Mouse (Mus musculus) embryonic fibroblast, embryonic 13.5 days (primary cell): Measurements from ENCODE around the gene Dennd4a. TPM values are rescaled to one million over a fixed set of nuclear protein-coding genes. Genes with fewer than 3 reads are reported as not detected.
A peak's percentile ranks its signal among the peaks of the same experiment; 100 is the strongest.

ENCODE experiments used
- H3K27ac ChIP-seq: 2 replicates; pipeline ENCODE4 v1.5.1; 2012; ENCODE audit warnings: low read length, control low read depth, inconsistent platforms; ENCODE audit not compliant: insufficient read depth
- H3K4me1 ChIP-seq: 2 replicates; pipeline ENCODE4 v1.6.1; 2011; ENCODE audit warnings: low read length; ENCODE audit not compliant: control insufficient read depth, insufficient read depth
- H3K4me3 ChIP-seq: 2 replicates; pipeline ENCODE4 v1.5.1; 2011; ENCODE audit warnings: mild to moderate bottlenecking, control low read depth, low read length; ENCODE audit not compliant: insufficient read depth
- CTCF ChIP-seq: IDR thresholded peaks from 2 replicates; pipeline ENCODE4 v1.5.1; 2011; ENCODE audit warnings: mild to moderate bottlenecking, control low read depth, low read length, moderate library complexity, borderline replicate concordance; ENCODE audit not compliant: insufficient read depth
- POLR2A ChIP-seq: IDR thresholded peaks from 2 replicates; pipeline ENCODE4 v1.6.1; 2011; ENCODE audit warnings: low read depth, mild to moderate bottlenecking, control low read depth, low read length, moderate library complexity
- polyA plus RNA-seq: library from polyadenylated mRNA; stranded (reverse); fragments of >200 nt; gene quantifications from 2 replicates; pipeline ENCODE4 v1.2.4, GENCODE M21; 2011; ENCODE audit warnings: low read depth; ENCODE audit not compliant: missing spikeins, insufficient read length

Dennd4a gene
- polyA plus RNA-seq = 34.8 and 51.0 TPM in 2 replicates

- TF ChIP-seq CTCF (no peak), POLR2A (peak; percentile 67)
- no peak within 1 kb of the TSS; the same call in 1 of the 2 replicates for H3K27ac ChIP-seq
- no peaks in the 10 kb centered on the region; the same call in 1 of the 2 replicates for H3K4me1 ChIP-seq
- peak within 1 kb of the TSS; percentile 71 for H3K4me3 ChIP-seq
These were observed at the start of gene Dennd4a for GRCm38 (mm10) chr9:64810822-64811537. Gene Dennd4a, plus strand, starts transcription at chr9:64811340.

GRCm38 (mm10) chr9:64764824-64765223 is 46.3 kb upstream of the Dennd4a start:
- H3K4me1 ChIP-seq = no peaks in the 10 kb centered on the region
- TF ChIP-seq CTCF = no peak
- TF ChIP-seq POLR2A = no peak
- H3K4me3 ChIP-seq = no peak overlapping the region
- H3K27ac ChIP-seq = no peak overlapping the region

DNA sequence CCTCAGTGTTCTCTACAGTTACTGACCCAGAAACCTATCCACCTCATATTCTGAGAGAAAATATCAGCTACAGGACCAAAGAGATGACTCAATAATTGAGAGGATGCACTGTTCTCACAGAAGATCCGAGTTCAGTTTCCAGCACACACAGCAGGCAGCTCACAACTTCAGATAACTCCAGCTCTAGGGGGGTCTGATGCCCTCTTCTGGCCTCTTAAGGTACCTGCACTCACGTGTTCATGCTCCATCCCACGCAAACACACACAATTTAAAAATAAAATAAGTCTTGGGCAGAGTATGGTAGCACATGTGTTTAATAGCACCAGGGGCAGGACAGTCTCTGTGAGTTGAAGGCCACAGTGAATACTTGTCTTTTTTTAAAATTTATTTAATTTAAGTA is 45.0 kb upstream of the Dennd4a start:
- no peak overlapping the region for H3K4me3 ChIP-seq
- no peak overlapping the region for H3K27ac ChIP-seq
- no peak for TF ChIP-seq POLR2A
- no peak for TF ChIP-seq CTCF
- no peaks in the 10 kb centered on the region for H3K4me1 ChIP-seq

GRCm38 (mm10) chr9:64767796-64768195 is 43.3 kb upstream of the Dennd4a start:
- Histone ChIP-seq H3K4me1 (no peaks in the 10 kb centered on the region), H3K4me3 (no peak overlapping the region), H3K27ac (no peak overlapping the region)
- TF ChIP-seq CTCF (no peak), POLR2A (no peak)

DNA sequence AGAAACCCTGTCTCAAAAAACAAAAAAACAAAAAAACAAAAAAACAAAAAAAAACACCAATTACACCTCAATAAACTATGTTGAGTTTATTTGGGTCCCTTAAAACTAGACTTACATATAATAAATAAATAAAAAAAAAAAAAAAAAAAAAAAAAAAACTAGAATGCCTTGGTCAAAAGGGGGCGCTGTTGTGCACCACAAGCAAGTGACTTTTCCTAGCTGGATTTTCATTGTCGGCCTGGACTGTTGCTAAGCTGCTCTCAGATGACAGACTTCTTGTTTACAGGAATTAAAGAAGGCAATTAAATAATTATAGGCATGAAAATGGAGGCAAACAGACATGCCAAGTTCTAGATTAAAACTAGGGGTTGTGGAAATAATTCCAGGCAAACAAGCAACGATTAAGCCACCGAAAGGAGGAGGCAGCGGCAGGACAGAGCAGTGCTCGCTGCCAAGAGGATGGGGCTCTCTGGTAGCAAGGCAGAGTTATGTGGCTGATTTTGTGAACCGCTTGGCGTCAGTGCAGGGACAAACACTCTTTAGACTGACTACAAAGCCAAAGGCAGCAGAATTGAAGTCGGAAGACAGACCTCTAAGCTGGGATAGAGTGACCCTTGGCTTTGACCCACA is 42.0 kb upstream of the Dennd4a start:
- Histone ChIP-seq H3K4me1 (no peaks in the 10 kb centered on the region), H3K4me3 (no peak overlapping the region), H3K27ac (no peak overlapping the region)
- TF ChIP-seq CTCF (no peak), POLR2A (no peak)

GRCm38 (mm10) chr9:64769911-64770310 is 41.2 kb upstream of the Dennd4a start:
- Histone ChIP-seq H3K27ac (no peak overlapping the region), H3K4me3 (no peak overlapping the region), H3K4me1 (no peaks in the 10 kb centered on the region)
- TF ChIP-seq CTCF = no peak
- no peak for TF ChIP-seq POLR2A

DNA sequence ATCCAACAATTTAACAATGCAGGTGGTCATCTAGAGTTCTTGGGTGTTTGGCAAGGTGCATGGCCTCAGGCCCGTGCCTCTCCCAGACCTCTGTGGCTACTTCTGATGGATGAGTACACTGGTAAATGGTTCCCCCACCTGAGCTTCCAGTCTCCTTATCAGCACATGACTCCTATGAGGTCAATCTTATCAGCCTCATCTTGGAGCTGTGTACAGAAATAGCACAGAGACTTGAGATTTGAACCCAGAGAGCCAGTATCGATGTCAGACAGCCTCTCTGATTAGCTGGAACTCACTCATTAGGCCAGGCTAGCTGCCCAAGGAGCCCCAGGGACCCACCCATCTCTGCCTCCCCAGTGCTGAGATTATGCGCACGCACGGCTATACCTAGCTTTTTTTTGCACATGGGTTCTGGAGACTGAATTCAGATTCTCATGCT is 40.7 kb upstream of the Dennd4a start:
- no peak overlapping the region for H3K4me3 ChIP-seq
- no peak overlapping the region for H3K27ac ChIP-seq
- no peak for TF ChIP-seq POLR2A
- TF ChIP-seq CTCF = no peak
- H3K4me1 ChIP-seq = no peaks in the 10 kb centered on the region

GRCm38 (mm10) chr9:64771236-64771635 is 39.9 kb upstream of the Dennd4a start:
- TF ChIP-seq POLR2A (no peak), CTCF (no peak)
- H3K4me1 ChIP-seq = no peaks in the 10 kb centered on the region

DNA sequence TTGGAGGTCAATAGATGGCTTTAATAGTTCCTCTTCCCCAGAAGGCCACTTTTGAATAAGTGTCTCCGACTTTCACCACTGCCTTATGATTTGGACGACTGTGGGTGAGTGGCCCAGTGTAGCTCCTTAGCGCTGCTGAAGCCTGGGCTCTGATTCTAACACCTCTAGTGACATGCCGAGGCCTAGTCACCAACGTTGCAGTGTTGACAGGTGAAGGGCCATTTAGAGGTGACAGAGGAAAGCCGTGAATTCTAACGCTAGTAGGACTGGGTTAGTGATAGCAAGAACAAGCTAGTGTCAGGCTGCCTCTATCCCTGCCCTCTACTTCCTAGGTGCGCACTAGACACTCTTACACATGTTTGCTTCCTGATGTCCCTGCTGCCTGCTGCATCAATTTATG is 37.9 kb upstream of the Dennd4a start:
- Histone ChIP-seq H3K4me3 (no peak overlapping the region), H3K27ac (no peak overlapping the region), H3K4me1 (no peaks in the 10 kb centered on the region)
- no peak for TF ChIP-seq POLR2A
- TF ChIP-seq CTCF = no peak

More at GRCm38 (mm10) chr9:64771236-64771635, 39.9 kb upstream of the Dennd4a start:
- H3K27ac ChIP-seq = no peak overlapping the region
- H3K4me3 ChIP-seq = no peak overlapping the region

DNA sequence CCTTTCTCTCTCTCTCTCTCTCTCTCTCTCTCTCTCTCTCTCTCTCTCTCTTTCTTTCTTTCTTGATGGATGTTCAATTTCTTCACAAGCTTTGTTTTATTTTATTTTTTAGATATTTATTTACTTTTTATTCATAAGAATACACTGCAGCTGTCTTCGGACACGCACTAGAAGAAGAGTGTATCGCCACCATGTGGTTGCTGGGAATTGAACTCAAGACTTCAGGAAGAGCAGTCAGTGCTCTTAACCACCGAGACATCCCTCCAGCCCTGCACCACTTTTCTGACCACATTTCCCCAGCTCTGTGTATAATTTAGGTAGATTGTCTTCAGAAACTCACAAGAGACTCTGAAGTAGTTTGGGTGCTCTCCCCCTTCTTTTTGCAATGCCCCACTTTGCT is 37.2 kb upstream of the Dennd4a start:
- no peak overlapping the region for H3K4me3 ChIP-seq
- TF ChIP-seq CTCF (no peak), POLR2A (no peak)
- H3K4me1 ChIP-seq = no peaks in the 10 kb centered on the region
- H3K27ac ChIP-seq = no peak overlapping the region
